Mouse (Mus musculus) cerebellum, adult 11 months (tissue): ENCODE results near the gene Rgs11.
"Not testable (repeated sequence)": the region's sequence is repeated elsewhere in the genome, so short reads cannot be mapped to it uniquely, and the experiment has no call there.

Experiments used
- DNase-seq: peaks from one replicate; pipeline ENCODE4 v3.0.0; 2022

Rgs11 gene

GRCm38 (mm10) chr17:26202737-26203136 is at the start of gene Rgs11:
Rgs11 (plus strand) TSS chr17:26202951.
- DNase-seq: peak; percentile 21

GRCm38 (mm10) chr17:26162736-26163135 is 40.0 kb upstream of the Rgs11 start:
- DNase-seq: no peak

GRCm38 (mm10) chr17:26168039-26168438 is 34.7 kb upstream of the Rgs11 start:
- no peak for DNase-seq

- not testable (repeated sequence) for DNase-seq
Measured at GRCm38 (mm10) chr17:26175248-26175647, 27.5 kb upstream of the Rgs11 start.

- no peak for DNase-seq
Measured at GRCm38 (mm10) chr17:26178611-26179010, 24.1 kb upstream of the Rgs11 start.

- no peak for DNase-seq
Measured at GRCm38 (mm10) chr17:26181179-26181578, 21.6 kb upstream of the Rgs11 start.

GRCm38 (mm10) chr17:26187592-26187991 is 15.2 kb upstream of the Rgs11 start:
- peak; percentile 34 for DNase-seq

GRCm38 (mm10) chr17:26188091-26188805 is 14.5 kb upstream of the Rgs11 start:
- no peak for DNase-seq

GRCm38 (mm10) chr17:26191486-26191885 is 11.3 kb upstream of the Rgs11 start:
- not testable (repeated sequence) for DNase-seq

- no peak for DNase-seq
Measured at GRCm38 (mm10) chr17:26192481-26193190, 10.1 kb upstream of the Rgs11 start.

GRCm38 (mm10) chr17:26198892-26199291 is 3.9 kb upstream of the Rgs11 start, which contains the start of gene Pdia2:
Pdia2 (minus strand) TSS chr17:26199087.
- DNase-seq: no peak

- no peak for DNase-seq
Measured at GRCm38 (mm10) chr17:26200831-26201705, 1.7 kb upstream of the Rgs11 start.

- DNase-seq: no peak
Measured at GRCm38 (mm10) chr17:26201998-26202397, 753 bp upstream of the Rgs11 start.

- peak; percentile 24 for DNase-seq
Measured at GRCm38 (mm10) chr17:26203321-26203811, 615 bp downstream of the Rgs11 start.

GRCm38 (mm10) chr17:26204766-26205165 is 2.0 kb downstream of the Rgs11 start:
- no peak for DNase-seq

GRCm38 (mm10) chr17:26206392-26206791 is 3.6 kb downstream of the Rgs11 start:
- DNase-seq: no peak

- DNase-seq: no peak
Measured at GRCm38 (mm10) chr17:26207686-26208085, 4.9 kb downstream of the Rgs11 start, which contains the start of gene Arhgdig. Arhgdig (minus strand) TSS chr17:26207786.

GRCm38 (mm10) chr17:26212241-26212640 is 9.5 kb downstream of the Rgs11 start:
- no peak for DNase-seq

GRCm38 (mm10) chr17:26212681-26213080 is 9.9 kb downstream of the Rgs11 start:
- no peak for DNase-seq

- no peak for DNase-seq
Measured at GRCm38 (mm10) chr17:26221508-26221907, 18.8 kb downstream of the Rgs11 start.

GRCm38 (mm10) chr17:26225150-26225549 is 22.4 kb downstream of the Rgs11 start:
- DNase-seq: no peak

- no peak for DNase-seq
Measured at GRCm38 (mm10) chr17:26229776-26230175, 27.0 kb downstream of the Rgs11 start.

- DNase-seq: no peak
Measured at GRCm38 (mm10) chr17:26231156-26231555, 28.4 kb downstream of the Rgs11 start.
